Mouse (Mus musculus): Measurements from ENCODE around the gene Nampt.
"Not testable (repeated sequence)": the region's sequence is repeated elsewhere in the genome, so short reads cannot be mapped to it uniquely, and the experiment has no call there.

The Nampt gene

DNA sequence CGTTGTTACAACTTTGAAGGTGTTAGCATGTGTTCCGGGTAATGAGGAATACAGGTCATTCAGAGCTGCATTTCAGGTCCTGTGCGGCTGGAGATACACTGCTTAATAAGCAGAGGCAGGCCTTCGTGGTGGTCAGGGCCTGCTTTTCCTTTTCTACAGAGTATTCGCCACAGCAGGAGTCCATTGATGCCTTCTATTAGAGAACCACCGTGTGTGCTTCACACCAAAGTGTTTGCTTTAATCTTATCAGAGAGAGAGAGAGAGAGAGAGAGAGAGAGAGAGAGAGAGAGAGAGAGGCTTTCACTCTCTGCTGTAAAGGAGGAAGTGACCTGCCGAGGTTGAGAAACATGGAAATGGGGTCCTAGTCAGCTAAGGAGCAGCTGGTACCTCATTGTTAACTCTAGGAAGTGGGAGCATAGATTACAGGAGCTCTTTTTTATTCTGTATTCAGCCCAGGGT lies 22.1 kb downstream of the Nampt start:
- no peak for DNase-seq (ENCODE audit: low read depth, low spot score)

DNA sequence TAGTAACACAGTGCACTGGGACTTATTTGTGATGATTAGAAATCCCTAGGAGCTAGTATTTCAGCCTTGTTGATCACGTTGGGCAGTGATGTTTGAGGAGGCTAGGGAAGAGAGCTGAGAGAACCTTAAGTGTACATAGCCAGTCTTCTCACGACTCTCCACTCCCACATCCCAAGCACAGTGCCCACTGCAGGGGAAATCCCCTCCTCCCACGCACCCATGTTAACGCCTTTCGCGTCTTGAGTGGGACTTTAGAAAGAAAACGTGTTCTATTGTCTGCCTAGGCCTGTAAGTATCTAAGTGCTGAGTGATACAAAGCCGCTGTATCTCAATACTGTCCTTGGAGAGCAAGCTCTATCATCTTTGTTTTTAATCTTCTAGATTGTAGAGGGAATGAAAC lies 27.0 kb downstream of the Nampt start:
- no peak for DNase-seq (ENCODE audit: low read depth, low spot score)

DNA sequence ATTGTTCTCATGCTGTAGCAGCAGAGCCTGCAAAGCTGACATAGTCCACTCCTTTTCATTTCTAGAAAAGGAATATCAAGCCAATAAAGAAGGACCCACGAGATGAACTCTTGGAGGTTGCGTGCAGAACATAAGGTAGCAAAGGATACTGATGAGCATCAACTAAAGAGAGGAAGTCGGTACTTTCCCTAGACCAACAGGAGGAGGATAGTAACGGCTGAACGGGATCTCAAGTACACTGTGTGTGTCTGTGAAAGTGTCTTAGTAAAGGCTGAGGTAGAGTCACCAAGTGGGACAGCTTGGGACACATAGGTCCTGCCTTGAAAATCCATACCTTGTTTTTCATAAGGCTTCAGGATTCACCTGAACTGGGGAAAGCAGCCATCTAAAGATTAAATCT lies 34.4 kb downstream of the Nampt start:
- DNase-seq (ENCODE audit: low read depth, low spot score): no peak

DNA sequence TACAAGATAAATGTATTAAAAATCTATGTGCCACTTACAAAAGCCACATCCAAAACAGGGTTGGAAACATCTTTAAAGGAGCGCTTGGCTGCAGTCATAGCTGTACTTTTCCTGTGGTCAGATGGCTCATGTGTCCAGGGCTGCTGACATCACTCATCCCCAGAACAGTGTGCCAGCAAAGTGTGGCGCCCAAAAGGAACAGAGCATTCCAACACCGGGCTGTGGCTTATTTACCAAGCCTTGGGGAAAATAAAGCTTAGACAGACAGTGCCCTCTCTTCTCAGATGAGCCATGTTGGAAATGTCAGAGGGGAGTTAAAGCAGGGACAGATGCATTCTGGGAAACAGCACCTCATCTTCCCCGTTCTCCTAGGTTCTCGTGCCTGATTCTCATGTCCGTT lies 35.5 kb downstream of the Nampt start:
- no peak for DNase-seq (ENCODE audit: low read depth, low spot score)

DNA sequence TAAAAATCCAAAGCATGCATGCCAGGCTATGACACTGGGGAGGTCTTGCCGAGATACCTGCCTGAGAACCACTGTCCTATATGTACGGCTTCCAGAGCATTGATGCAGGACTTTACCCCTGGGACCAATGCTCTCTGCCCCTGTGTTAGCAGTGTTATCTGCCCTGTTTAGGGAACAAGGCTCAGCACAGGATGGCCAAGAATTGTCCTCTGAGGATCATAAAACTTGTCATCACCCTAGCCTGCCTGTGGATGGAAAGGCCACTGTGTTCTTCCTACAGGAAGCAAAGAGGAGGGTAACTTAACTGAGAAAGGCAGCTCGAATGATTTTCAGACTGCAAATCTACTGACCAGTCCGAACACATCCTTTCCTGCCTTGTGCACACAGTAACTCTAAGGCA lies 36.1 kb downstream of the Nampt start:
- no peak for DNase-seq (ENCODE audit: low read depth, low spot score)

DNA sequence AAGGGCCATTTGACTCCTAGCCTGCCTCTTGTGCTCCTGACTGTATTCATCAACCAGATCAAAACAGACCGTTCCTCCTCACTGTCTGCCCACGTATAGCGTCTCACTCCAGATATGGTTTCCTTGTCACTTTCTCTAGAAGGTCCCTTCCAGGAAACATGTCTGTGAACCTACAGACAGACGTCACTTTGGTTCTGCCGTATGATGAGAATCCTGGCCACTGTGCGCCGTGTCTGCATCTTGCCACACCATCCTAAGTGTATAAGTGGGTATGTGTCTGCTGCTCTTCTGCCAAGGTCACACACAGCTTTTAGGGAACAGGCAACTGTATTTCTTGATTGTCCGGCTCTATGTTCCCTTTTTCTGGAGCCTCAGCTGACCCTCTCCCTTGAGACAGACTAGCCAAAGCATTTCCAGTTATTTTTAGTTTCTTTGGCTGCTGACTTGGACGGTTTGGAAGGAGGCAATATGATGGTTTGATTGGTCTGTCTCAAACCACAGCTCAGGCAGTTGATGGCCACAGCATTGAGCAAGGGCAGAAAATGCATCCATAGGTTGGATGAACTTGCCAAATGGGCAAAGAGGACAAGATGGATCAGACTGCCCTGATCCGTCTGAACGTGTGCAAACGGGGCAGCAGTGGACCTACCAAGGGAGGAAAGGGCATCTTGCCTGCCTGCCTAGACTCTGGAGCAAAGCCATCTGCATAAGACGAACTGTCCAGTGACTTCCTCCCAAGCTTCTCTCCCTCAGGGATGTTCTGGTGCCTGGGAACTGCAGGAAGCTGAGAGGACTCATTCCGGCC lies 37.6 kb downstream of the Nampt start:
- no peak for DNase-seq (ENCODE audit: low read depth, low spot score)

DNA sequence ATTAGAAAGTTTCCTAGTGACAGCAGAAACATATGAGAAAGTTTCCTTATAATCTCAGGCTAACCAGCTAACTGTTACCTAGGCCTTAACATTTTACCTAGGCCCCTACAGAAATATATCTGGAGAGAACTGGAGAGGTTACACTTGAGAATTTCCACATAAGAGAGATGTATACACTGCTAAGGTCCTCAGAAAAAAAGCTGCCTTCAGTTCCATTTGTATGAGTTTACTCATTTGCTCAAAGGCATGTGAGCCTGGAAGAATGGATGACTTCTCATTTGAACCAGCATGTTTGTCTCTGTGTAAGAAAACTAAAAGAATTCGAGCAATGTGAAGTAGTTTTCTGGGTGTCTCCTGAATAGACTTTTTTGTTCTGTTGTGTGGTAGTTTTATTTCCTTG lies 39.1 kb downstream of the Nampt start:
- no peak for DNase-seq (ENCODE audit: low read depth, low spot score)

DNA sequence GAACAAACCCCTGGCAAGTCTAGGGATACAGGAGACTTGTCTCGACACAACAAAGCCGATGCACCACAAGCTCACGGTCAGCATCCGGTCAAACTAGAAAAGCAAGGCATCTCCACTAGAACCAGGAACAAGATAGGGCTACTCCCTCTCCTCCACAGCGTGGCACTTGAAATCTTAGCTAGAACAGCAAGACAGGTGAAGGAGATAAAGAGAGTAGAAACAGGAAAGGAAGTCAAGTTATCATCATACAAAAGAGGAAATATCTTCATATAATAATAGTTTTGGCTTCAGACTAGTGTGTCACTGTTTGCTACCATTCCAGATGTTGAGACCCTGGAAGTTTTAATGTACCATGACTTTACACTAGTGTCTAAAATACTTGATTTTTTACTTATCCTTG lies 41.5 kb downstream of the Nampt start:
- no peak for DNase-seq (ENCODE audit: low read depth, low spot score)

DNA sequence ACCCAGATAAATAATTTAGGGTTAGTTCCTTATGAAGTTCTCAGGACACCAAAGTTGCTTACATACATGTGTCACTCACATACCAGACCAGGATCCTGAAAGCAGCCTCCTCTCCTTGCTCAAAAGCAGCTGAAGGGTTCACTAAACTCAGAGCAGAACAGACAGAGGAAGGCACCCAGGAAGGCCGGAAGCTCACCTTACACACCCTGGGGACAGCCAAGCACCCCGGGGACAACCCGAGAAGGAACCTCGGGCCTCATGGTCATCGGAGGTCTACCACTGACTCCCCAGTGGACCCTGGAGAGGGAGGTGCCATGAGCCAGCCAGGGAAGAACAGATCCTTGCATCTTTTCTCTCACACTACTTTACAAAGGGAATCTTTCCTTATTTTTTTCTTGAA lies 51.5 kb downstream of the Nampt start:
- no peak for DNase-seq (ENCODE audit: low read depth, low spot score)

DNA sequence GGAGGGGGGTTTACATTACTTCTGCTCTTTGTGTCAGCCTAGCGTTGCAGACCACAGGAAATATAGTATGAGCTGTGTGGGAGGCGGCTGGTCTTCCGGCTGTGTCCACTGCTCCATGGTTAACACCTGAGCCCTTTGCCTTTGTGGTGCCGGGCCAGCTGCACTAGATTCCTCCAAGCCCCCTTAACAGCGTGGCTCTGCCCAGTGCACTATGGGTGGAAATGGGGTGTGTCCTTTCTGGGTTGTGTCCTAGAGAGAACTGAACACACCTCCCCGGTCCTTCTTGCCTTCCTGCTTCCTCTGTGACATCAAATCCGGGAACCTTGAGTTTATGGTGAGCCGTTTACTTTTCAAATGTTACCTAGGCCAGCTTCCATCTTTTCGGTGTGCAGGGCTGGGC lies 58.2 kb downstream of the Nampt start:
- DNase-seq (ENCODE audit: low read depth, low spot score): no peak

DNA sequence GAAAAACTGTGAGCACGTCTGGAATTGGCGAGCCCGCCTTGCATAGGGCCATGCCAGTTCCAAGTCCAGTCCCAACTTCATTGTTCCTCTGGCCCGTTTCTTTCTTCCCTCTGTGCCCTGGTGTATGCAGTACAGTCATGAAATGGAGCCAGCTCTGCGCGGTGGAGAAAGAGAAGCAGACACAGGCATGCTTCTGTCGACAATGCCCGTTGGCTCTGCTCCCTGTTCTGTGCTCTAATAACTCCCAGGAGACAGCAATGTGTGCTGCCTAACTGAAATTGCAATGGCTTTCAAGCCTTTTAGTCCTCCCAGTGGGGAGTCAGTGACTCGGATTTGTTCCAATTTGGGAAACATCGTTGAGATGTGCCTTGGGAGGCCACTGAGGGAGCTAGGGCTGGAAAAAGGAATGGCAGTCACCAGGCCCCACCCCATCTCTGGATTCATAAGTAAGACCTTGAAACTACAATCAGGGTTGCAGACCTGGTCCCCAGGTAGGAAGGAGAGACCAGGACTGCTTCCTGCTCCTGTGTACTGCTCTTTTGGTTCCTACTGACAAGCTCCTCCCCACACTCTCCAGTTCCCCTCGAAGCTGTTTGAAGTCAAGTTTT lies 58.7 kb downstream of the Nampt start:
- peak; percentile 17 for DNase-seq (ENCODE audit: low read depth, low spot score)

DNA sequence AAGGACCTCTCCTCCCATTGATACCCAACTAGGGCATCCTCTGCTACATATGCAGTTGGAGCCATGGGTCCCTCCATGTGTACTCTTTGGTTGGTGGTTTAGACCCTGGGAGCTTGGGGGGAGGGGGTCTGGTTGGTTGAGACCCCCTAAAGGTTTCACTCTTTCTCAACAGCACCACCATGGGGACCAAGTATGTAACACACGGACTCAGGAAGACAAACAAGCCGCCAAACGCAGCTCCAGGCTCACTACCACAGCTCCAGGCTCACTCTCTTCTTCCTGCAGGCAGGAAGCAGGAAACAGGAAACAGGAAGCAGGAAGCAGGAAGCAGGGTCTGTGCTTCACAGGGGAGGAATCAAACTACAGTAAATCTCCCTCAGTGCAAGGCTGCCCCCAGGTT lies 60.0 kb downstream of the Nampt start:
- DNase-seq (ENCODE audit: low read depth, low spot score): no peak

DNA sequence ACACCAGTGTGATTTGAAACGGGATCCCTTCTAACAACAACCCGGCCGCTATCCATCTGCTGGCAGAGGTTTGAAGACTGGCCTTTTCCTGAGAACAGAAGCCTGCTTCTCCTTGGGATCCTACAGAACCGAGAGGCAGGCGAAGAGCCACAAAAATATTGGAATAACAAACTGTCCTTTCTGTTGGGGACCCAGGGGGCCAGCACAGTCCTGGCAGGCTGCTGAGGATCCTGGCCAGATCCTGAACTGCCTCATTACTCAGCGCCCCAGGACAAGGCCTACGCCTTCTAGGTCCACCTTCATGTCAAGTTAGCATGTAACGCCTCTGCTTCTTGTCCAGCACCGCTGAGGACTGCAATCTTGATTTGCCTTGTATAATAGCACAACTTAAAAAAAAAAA lies 65.0 kb downstream of the Nampt start:
- no peak for DNase-seq (ENCODE audit: low read depth, low spot score)

DNA sequence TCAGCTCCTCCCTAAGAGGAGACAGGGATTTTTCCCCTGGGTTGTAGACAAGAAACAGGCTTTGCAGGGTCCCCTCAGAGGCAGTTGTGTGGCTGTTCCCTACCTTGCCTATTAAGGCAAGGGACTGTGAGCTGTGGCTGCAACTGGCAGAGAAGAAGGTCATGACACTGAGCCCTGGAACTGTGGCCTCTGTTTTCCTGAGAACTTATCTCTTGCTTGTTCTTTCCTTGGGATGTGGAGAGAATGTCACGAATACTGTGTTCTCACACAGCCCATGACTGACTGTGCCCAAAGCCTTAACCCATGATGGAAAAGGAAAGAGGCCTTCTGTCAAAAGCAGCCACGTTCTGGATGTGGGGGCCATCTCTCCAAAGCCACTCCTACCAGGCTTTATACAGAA lies 65.7 kb downstream of the Nampt start:
- DNase-seq (ENCODE audit: low read depth, low spot score): no peak

DNA sequence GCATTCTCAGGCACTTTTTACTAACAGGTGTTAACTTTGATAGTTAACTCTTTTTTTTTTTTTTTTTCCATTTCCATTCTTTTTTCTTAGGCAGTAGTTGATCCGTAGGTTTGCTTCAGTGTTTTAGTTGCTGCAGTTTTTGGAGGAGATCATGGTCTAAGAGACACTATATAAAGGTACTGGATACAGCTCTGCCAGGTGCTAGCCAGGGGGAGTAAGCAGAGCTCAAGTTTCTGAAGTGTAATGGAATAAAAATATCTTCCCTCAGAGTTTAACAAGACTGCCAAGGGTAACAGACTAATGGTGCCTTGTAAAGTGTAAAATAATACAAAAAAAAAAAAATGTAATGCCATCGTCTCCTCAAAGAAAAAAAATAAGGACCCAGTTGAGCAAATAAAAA lies 67.0 kb downstream of the Nampt start:
- DNase-seq (ENCODE audit: low read depth, low spot score): no peak

DNA sequence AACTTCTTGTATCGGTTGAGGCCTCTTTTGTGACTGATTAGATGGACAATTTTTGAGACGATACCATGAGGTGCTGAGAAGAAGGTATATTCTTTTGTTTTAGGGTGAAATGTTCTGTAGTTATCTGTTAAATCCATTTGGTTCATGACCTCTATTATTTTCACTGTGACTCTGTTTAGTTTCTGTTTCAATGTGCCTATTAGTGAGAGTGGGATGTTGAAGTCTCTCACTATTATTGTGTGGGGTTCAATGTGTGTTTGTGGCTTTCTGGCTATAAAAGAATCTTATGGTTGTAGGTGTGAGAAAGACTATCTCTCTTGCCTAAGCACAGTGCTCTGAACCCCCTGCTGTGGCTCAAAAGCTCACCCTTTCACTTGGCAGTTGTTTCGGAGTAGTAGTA lies 68.9 kb downstream of the Nampt start:
- DNase-seq (ENCODE audit: low read depth, low spot score): no peak

DNA sequence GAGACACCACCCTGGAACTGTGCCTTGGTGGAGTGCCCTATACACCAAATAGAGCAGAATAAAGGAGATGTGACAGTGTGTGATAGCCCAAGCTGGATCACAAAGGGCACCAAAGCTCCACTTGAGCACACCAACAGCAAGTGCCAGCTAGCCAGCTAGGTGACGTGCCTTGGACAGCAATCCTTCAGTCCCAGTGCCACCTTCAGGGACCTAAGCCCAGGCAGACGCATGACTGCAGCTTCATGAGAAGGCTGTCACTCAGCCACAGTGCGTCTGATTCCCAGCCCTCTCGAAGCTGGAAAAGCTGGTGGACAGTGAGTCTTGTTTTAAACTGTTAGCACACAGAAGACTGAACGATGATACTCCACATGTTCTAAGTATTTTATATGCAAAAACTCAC lies 70.5 kb downstream of the Nampt start:
- DNase-seq (ENCODE audit: low read depth, low spot score): no peak

DNA sequence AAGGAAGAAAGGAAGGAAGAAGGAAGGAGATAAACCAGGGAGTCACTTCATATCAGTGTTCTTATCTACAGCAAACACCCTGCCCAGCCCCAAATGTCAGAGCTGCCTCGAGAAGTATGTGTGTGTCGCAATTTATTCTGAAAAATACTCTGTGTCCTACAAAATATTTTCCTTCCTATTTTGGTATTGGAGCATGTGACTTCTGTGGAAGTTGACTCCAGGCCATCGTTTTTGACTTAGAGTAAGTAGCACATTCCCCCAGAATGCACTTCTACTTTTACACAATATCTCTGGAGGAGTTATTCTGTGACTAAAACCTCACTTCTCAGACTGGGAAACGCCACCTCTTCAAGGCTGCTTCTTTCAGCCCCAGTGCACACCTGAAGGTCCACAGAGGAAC lies 71.1 kb downstream of the Nampt start:
- no peak for DNase-seq (ENCODE audit: low read depth, low spot score)

DNA sequence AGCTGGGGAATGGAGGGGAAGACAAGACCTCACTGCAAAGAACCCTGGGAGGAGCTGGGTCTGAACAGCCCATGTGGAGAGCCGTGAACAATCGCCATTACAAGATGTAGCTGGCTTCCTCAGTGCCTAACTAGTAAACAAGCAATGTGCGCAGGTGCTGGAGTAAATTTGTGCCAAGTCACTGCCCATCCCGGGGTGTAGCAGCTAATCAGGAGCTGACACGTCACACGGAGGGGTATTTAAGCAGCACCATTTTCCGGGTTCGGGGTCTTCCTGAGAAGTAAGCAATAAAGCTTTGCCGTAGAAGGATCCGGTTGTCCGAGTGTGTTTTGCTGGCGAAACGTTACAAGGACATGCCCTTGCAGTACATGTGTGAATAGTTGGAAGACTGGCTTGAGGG lies 71.9 kb downstream of the Nampt start:
- not testable (repeated sequence) for DNase-seq (ENCODE audit: low read depth, low spot score)

DNA sequence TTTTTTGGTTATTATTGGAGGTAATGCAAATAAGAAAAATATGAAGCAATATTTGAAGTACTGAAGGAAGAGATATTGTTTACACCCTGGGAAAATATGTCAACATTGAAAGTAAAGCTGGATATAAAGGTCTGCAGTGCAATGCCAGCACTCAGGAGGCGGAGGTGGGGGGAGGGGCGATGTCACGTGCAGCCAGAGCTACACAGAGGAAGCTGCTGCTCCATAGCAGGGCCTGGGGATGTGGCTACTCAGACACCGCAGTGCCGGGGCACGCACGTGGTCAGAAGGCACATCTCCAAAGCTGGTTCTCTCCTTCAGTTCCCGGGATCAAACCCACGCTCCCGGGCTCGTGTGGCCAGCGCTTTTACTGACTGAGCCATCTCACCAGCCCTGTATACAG lies 73.9 kb downstream of the Nampt start:
- DNase-seq (ENCODE audit: low read depth, low spot score): no peak

DNA sequence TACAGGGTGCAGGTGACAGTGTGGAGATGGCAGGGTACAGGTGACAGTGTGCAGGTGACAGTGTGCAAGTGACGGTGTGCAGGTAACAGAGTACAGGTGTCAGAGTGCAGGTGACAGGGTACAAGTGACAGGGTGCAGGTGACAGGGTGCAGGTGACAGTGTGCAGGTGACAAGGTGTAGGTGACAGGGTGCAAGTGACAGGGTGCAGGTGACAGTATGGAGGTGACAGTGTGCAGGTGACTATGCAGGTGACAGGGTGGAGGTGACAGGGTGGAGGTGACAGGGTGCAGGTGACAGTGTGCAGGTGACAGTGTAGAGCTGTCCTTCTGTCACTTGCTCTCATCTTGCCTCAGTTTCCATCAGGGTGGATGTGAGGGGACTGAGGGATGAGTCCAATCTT lies 76.5 kb downstream of the Nampt start:
- DNase-seq (ENCODE audit: low read depth, low spot score): no peak

DNA sequence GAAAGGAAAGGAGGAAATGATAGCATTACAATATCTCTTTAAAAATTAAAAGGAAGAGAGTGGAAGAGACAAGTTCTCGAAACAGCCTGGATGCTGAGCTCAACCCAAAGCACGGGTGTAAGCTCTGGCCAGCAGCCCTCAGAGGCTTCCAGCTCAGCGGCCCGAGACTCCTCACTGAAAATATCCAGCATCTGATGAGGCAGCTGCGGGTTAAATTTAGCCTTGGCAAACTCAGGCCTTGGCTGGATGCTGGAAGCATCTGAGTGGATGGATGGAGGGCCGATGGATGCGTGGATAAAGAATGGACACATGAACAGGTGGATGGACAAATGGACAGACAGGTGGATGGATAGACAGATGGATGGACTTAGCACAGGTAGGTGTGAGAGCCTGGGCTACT lies 77.2 kb downstream of the Nampt start:
- peak; percentile 35 for DNase-seq (ENCODE audit: low read depth, low spot score)

Measured in telencephalon, adult 2 months (tissue).